1 mouse cellular context compared by ENCODE assay signal in the genomic region with DNA sequence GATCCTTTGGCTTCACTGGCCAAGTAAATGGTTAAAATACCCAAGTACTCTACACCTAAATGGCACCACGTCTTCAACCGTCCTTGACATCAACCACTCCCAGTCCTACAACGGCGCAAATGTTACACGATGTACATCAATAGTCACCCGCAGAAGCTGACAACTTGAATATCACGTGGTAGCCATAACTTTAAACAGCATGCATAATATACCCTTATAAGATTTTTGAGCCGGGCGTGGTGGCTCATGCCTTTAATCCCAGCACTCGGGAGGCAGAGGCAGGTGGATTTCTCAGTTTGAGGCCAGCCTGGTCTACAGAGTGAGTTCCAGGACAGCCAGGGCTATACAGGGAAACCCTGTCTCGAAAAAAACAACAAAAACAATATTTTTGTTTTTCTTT.
TF ChIP-seq lines count a peak whose summit lies in the region.

No protein-coding gene starts in this region.

TF ChIP-seq in CH12.LX, 34 proteins besides CTCF, POLR2A, EP300 and RAD21:
- peak; percentile 40; the same call in 1 of the 2 replicates for TF ChIP-seq USF2 (conservative IDR thresholded peaks at IDR 0.05; ENCODE audit: low read depth, low read length)
